Mouse (Mus musculus) spleen, adult 2 months (tissue): ENCODE data around the gene Derl2. TPM values are rescaled to one million over a fixed set of nuclear protein-coding genes. Genes with fewer than 3 reads are reported as not detected.
A peak's percentile ranks its signal among the peaks of the same experiment; 100 is the strongest.

Source experiments
- DNase-seq, 2 experiments: peaks; one replicate each; pipeline versions ENCODE4 v3.0.0 to v3.0.0-alpha.2; 2012 to 2021; ENCODE audit warnings: low spot score in 2 of 2, low read depth in 1 of 2
- H3K27ac ChIP-seq: fragments of 200-500 bp; 2 replicates; pipeline ENCODE4 v1.5.1; 2012; ENCODE audit warnings: low read length, inconsistent platforms; ENCODE audit not compliant: insufficient read depth
- H3K27me3 ChIP-seq: fragments of 200-500 bp; 2 replicates; pipeline ENCODE4 v1.6.1; 2012; ENCODE audit warnings: mild to moderate bottlenecking, moderate library complexity, low read length, inconsistent platforms; ENCODE audit not compliant: control insufficient read depth, insufficient read depth
- H3K36me3 ChIP-seq: fragments of 200-500 bp; 2 replicates; pipeline ENCODE4 v1.6.1; 2012; ENCODE audit warnings: mild to moderate bottlenecking, low read length, inconsistent platforms; ENCODE audit not compliant: control insufficient read depth, insufficient read depth
- H3K4me1 ChIP-seq: fragments of 200-500 bp; 2 replicates; pipeline ENCODE4 v1.6.1; 2011; ENCODE audit warnings: inconsistent platforms; ENCODE audit not compliant: control insufficient read depth, insufficient read depth, insufficient read length
- H3K4me3 ChIP-seq: fragments of 200-500 bp; 2 replicates; pipeline ENCODE4 v1.5.1; 2011; ENCODE audit warnings: mild to moderate bottlenecking, inconsistent platforms; ENCODE audit not compliant: insufficient read depth, insufficient read length; ENCODE audit errors: extremely low read depth
- CTCF ChIP-seq: fragments of 200-500 bp; IDR thresholded peaks from 2 replicates; pipeline ENCODE4 v1.5.1; 2011; ENCODE audit warnings: mild to moderate bottlenecking, inconsistent platforms; ENCODE audit not compliant: insufficient read depth, insufficient read length, insufficient replicate concordance; ENCODE audit errors: extremely low read depth
- POLR2A ChIP-seq: fragments of 200-500 bp; IDR thresholded peaks from 2 replicates; pipeline ENCODE4 v1.6.1; 2011; ENCODE audit warnings: low read depth, low read length, inconsistent platforms
- WGBS: fragments of 180-500 bp; shearing (Covaris S2); methylation state at CpG from one replicate; pipeline ENCODE4 v1.1.7; 2018; 5-methylcytosine and 5-hydroxymethylcytosine counted together
- polyA plus RNA-seq: library from polyadenylated mRNA; depleted of rRNA; stranded (reverse); fragments of >200 nt; gene quantifications from 2 replicates; pipeline ENCODE4 v1.2.3, GENCODE M21; 2012

Gene Derl2
- polyA plus RNA-seq, 1 experiment = 5.2 TPM

DNA sequence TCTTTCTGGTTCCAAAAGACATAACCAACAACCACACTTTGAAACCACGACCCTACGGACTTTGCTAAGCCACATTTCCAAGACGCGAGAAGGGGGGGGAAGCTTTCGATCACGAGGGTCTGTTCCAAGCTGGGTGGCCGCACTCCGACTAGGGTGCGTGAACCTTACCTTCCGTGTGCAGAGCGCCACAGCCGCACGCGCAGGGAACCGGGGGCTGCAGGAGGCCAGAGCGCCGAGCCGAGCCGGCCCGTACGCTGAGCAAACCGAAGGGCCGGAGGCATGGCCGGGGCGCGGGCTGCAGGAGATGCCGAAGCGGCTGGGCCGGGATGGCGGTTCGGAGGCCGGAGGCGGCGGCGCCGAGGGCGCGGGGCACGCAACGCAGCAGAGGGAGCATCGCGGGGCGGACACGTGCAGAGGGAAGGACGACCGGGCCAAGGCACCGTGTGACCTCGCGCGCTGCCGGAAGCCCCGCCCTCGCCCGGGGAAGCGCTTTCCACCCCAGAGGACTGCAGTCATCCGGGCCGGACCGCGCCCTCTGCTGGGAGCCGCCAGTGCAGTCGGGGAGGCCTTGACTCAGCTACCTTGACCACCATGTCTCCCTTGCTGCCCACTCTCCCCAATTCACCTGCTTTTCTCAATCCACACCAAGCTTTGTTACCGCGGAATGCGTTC, 36.9 kb downstream of the Derl2 start, which contains the start of gene C1qbp:
TSS of gene C1qbp (minus strand) at position 470 of the 672 bp plus-strand sequence.
- Histone ChIP-seq H3K4me3 (peak within 1 kb of the TSS; percentile 90), H3K27me3 (no peaks in the 10 kb centered on the region), H3K27ac (no peak within 1 kb of the TSS), H3K36me3 (peaks cover 25% of the 10 kb centered on the region), H3K4me1 (peaks cover 4% of the 10 kb centered on the region)
- WGBS = under 1% methylated on average over 61 of the region's 64 CpGs
- TF ChIP-seq CTCF (peak; percentile 99), POLR2A (peak; percentile 5; the same call in 1 of the 2 replicates)
- DNase-seq = peak; percentile 75 to 92

DNA sequence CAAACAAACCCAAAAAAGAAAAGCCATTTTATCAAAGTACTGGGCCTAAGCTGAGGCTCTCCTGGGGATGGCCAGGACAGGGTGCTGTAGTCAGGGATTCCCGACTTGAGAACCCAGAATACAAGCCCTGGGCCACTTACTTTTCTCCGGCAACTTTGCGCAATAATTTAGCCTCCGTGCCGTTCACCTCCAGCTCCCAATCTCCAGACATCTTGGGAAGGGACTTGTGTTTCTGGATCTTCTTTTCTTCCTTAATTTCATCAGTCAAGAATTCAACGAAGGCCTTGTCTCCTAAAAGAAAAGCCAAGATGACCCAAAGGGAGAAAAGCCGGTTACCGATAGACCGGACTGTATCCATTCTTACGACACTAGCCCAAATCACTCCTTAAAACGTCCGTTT, 37.6 kb downstream of the Derl2 start:
- no peaks in the 10 kb centered on the region for H3K27me3 ChIP-seq
- 5% methylated on average over 12 of the region's 12 CpGs for WGBS
- H3K36me3 ChIP-seq = peaks cover 30% of the 10 kb centered on the region
- no peak for TF ChIP-seq CTCF
- no peak for TF ChIP-seq POLR2A
- no peak overlapping the region for H3K27ac ChIP-seq
- H3K4me1 ChIP-seq = peaks cover 4% of the 10 kb centered on the region
- H3K4me3 ChIP-seq = peak overlapping the region; percentile 90
- DNase-seq = no peak

DNA sequence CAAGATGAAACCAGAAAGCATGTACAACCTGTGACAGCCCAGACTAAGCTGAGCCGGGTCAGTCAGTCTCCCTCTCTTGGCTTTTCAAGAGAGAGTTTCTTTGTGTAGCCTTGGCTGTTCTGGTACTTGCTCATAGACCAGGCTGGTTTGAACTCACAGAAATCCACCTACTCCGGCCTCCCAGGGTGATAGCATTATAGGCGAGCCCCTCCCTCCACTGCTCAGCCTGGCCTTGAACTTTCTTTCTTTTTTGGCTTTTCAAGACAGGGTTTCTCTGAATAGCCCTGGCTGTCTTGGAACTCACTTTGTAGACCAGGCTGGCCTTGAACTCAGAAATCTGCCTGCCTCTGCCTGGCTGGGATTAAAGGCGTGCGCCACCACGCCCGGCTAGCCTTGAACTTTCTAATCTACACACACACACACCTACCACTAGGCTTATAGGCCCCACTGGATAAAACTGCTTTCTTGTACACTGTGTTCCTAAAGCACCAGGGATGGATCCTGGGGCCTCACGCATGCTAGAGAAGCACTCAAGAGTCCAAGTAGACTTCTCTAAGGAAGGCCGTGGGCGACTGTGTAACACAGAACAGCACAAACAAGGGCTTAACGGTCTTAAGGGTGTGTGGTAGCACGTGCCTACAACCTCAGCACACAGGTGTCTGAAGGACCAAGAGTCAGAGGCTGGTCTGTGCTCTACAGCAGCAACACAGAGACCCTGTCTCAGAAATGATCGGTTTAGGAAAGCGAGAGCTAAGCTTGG, 38.7 kb downstream of the Derl2 start:
- no peak overlapping the region for H3K4me3 ChIP-seq
- H3K4me1 ChIP-seq = peaks cover 4% of the 10 kb centered on the region
- TF ChIP-seq POLR2A (no peak), CTCF (no peak)
- no peaks in the 10 kb centered on the region for H3K27me3 ChIP-seq
- 89% methylated on average over 14 of the region's 14 CpGs for WGBS
- no peak overlapping the region for H3K27ac ChIP-seq
- no peak for DNase-seq
- H3K36me3 ChIP-seq = peaks cover 30% of the 10 kb centered on the region

DNA sequence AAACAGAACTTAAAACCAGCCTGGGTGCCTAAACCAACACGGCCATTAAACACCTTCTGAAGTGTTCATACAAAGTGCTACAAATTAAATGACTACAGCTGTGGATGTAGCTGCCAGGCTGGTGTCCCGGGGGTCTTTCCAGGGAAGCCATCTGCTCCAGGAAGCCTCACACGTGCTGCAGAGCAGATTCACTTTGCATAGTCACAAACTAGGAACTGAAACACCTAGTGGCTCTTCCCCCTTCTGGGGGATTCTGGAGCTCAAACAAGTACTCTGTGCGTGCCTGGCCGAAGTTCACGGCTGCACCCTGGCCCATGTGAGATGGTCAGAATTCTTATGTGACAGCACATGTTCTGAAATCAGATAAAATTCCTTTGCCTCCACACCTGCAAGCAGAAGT, 39.4 kb downstream of the Derl2 start:
- H3K27ac ChIP-seq = no peak overlapping the region
- WGBS = 61% methylated on average over 6 of the region's 6 CpGs
- peaks cover 29% of the 10 kb centered on the region for H3K36me3 ChIP-seq
- TF ChIP-seq CTCF (no peak), POLR2A (no peak)
- no peak for DNase-seq
- H3K4me3 ChIP-seq = no peak overlapping the region
- H3K4me1 ChIP-seq = peaks cover 4% of the 10 kb centered on the region
- no peaks in the 10 kb centered on the region for H3K27me3 ChIP-seq

- WGBS = 95% methylated on average over 6 of the region's 6 CpGs
- Histone ChIP-seq H3K27ac (no peak overlapping the region), H3K4me1 (peaks cover 4% of the 10 kb centered on the region), H3K36me3 (peaks cover 33% of the 10 kb centered on the region), H3K4me3 (no peak overlapping the region), H3K27me3 (no peaks in the 10 kb centered on the region)
- DNase-seq = no peak
- TF ChIP-seq CTCF = no peak
- TF ChIP-seq POLR2A = no peak
Measured at GRCm38 (mm10) chr11:70977293-70977692, 42.3 kb downstream of the Derl2 start.

- no peak for TF ChIP-seq CTCF
- no peak for TF ChIP-seq POLR2A
- 84% methylated on average over 2 of the region's 2 CpGs for WGBS
- no peak for DNase-seq
- H3K27me3 ChIP-seq = no peaks in the 10 kb centered on the region
- H3K36me3 ChIP-seq = peaks cover 33% of the 10 kb centered on the region
- H3K27ac ChIP-seq = no peak overlapping the region
- no peak overlapping the region for H3K4me3 ChIP-seq
- H3K4me1 ChIP-seq = no peaks in the 10 kb centered on the region; the same call in 1 of the 2 replicates
Measured at GRCm38 (mm10) chr11:70975193-70975592, 44.4 kb downstream of the Derl2 start.
